Mouse (Mus musculus) kidney, embryonic 16.5 days (tissue): ENCODE measurements at regions not wholly inside any gene's neighbourhood (a gene's known extent, or its start where the extent isn't known, plus 50 kb on each side); places are given as distances from the start of the nearest gene placed in this dataset.

Experiments used
- ATAC-seq: fragments of 200-750 bp; cut with Nextera tagmentation; 2 replicates; pipeline ENCODE4 v1.8.0; 2017; ENCODE audit warnings: moderate TSS enrichment; ENCODE audit not compliant: low FRiP score, low TSS enrichment
- H3K27ac ChIP-seq: fragments of 300-500 bp; sonication (generic); 2 replicates; pipeline ENCODE4 v1.5.1; 2014; ENCODE audit warnings: low read length
- H3K27me3 ChIP-seq: fragments of 300-500 bp; sonication (generic); 2 replicates; pipeline ENCODE4 v1.6.1; 2014; ENCODE audit warnings: low read length, control low read depth, mixed read lengths; ENCODE audit not compliant: insufficient read depth
- H3K36me3 ChIP-seq: fragments of 300-500 bp; sonication (generic); 2 replicates; pipeline ENCODE4 v1.6.1; 2014; ENCODE audit warnings: low read length, control low read depth, mixed read lengths; ENCODE audit not compliant: insufficient read depth
- H3K4me1 ChIP-seq: fragments of 300-500 bp; sonication (generic); 2 replicates; pipeline ENCODE4 v1.6.1; 2014; ENCODE audit warnings: low read length, control low read depth, mixed read lengths; ENCODE audit not compliant: insufficient read depth
- H3K4me2 ChIP-seq: fragments of 300-500 bp; sonication (generic); replicated peaks from 2 replicates; pipeline ENCODE4 v1.6.1; 2014; ENCODE audit warnings: low read depth, low read length
- H3K4me3 ChIP-seq: fragments of 300-500 bp; sonication (generic); 2 replicates; pipeline ENCODE4 v1.5.1; 2014; ENCODE audit warnings: mild to moderate bottlenecking, low read length
- H3K9ac ChIP-seq: fragments of 300-500 bp; sonication (generic); replicated peaks from 2 replicates; pipeline ENCODE4 v1.6.1; 2014; ENCODE audit warnings: low read length
- H3K9me3 ChIP-seq: fragments of 300-500 bp; sonication (generic); 2 replicates; pipeline ENCODE4 v1.6.1; 2016; ENCODE audit warnings: low read length, control low read depth
- WGBS: fragments of 180-500 bp; shearing (Covaris S2); extraction: QIAGEN DNeasy Blood & Tissue Kit; methylation state at CpG from one replicate; pipeline ENCODE4 v1.1.7; 2014; 5-methylcytosine and 5-hydroxymethylcytosine counted together

- H3K9ac ChIP-seq = no peak overlapping the region
- no peak overlapping the region for H3K4me3 ChIP-seq
- H3K27me3 ChIP-seq = no peaks in the 10 kb centered on the region
- no peak for ATAC-seq
- no peak overlapping the region for H3K4me2 ChIP-seq
- WGBS = 81% methylated on average over 4 of the region's 4 CpGs
- H3K36me3 ChIP-seq = no peaks in the 10 kb centered on the region
- no peaks in the 10 kb centered on the region for H3K9me3 ChIP-seq
- no peaks in the 10 kb centered on the region for H3K4me1 ChIP-seq
- H3K27ac ChIP-seq = no peak overlapping the region
Measured at GRCm38 (mm10) chr9:85592639-85593038, 156.5 kb downstream of the Ibtk start.

DNA sequence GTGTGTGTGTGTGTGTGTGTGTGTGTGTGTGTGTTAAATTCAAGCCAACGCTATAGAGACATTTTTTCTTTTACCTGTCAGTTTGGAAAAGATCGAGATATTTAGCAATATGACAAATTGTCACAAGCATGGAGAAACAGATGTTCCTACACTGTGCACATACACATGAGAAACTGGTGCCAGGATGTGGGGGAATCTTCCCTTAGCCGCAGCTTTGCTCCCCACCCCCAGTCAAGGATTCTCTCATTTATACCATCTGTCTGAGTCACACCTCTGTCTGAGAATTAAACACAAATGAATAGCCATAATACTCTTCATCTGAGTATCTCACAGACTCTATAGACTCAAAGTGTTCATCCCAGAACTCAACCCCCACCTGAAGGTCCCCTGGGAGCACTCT lies 159.9 kb downstream of the Ibtk start:
- Histone ChIP-seq H3K36me3 (no peaks in the 10 kb centered on the region), H3K4me1 (no peaks in the 10 kb centered on the region), H3K9me3 (no peaks in the 10 kb centered on the region), H3K9ac (no peak overlapping the region), H3K27ac (no peak overlapping the region), H3K4me3 (no peak overlapping the region), H3K27me3 (no peaks in the 10 kb centered on the region), H3K4me2 (no peak overlapping the region)
- WGBS = 86% methylated on average over 3 of the region's 3 CpGs
- ATAC-seq = no peak

GRCm38 (mm10) chr9:85588077-85588476 lies 161.1 kb downstream of the Ibtk start:
- H3K9ac ChIP-seq = no peak overlapping the region
- peak; percentile 49 for ATAC-seq

GRCm38 (mm10) chr9:85581028-85581595 lies 168.0 kb downstream of the Ibtk start:
- no peaks in the 10 kb centered on the region for H3K27me3 ChIP-seq
- H3K9me3 ChIP-seq = 0 out of 2 replicates have a peak, but pooled peaks cover 4% of the 10 kb centered on the region
- no peak overlapping the region for H3K27ac ChIP-seq
- no peaks in the 10 kb centered on the region for H3K4me1 ChIP-seq
- H3K9ac ChIP-seq = no peak overlapping the region
- no peak for ATAC-seq
- H3K4me3 ChIP-seq = no peak overlapping the region
- no peaks in the 10 kb centered on the region for H3K36me3 ChIP-seq
- H3K4me2 ChIP-seq = no peak overlapping the region
- 69% methylated on average over 1 of the region's 1 CpGs for WGBS

More at GRCm38 (mm10) chr9:85588077-85588476, 161.1 kb downstream of the Ibtk start:
- no peaks in the 10 kb centered on the region for H3K4me1 ChIP-seq
- 27% methylated on average over 2 of the region's 2 CpGs for WGBS
- H3K4me3 ChIP-seq = no peak overlapping the region
- no peak overlapping the region for H3K27ac ChIP-seq
- no peaks in the 10 kb centered on the region for H3K36me3 ChIP-seq
- H3K27me3 ChIP-seq = no peaks in the 10 kb centered on the region
- H3K4me2 ChIP-seq = no peak overlapping the region
- H3K9me3 ChIP-seq = 0 out of 2 replicates have a peak, but pooled peaks cover 4% of the 10 kb centered on the region

DNA sequence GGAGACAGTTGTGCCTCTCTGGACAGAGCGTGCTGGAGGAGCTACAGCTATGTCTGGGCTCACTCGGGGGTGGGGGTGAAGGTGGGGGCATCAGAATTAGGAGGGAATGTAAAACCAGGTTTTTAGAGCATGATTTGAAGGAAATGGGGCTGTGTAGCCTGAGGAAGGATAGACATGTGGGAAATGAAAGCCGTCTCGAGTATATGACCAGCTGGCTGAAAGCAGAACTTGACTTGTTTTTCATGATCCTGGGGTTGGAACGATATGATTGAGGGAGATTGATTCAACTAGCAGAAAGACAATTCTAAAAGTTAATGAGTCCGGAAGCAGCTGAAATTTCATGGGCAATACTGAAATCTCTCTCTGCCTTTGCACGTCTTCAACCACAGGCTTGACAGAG lies 171.3 kb downstream of the Ibtk start:
- 82% methylated on average over 7 of the region's 7 CpGs for WGBS
- Histone ChIP-seq H3K9me3 (no peaks in the 10 kb centered on the region), H3K9ac (no peak overlapping the region), H3K27ac (no peak overlapping the region), H3K4me3 (no peak overlapping the region), H3K4me1 (no peaks in the 10 kb centered on the region), H3K36me3 (no peaks in the 10 kb centered on the region), H3K27me3 (no peaks in the 10 kb centered on the region), H3K4me2 (no peak overlapping the region)
- no peak for ATAC-seq

GRCm38 (mm10) chr9:85577338-85577737 lies 171.8 kb downstream of the Ibtk start:
- Histone ChIP-seq H3K27me3 (no peaks in the 10 kb centered on the region), H3K9ac (no peak overlapping the region), H3K9me3 (no peaks in the 10 kb centered on the region), H3K4me2 (no peak overlapping the region), H3K36me3 (no peaks in the 10 kb centered on the region), H3K27ac (no peak overlapping the region), H3K4me3 (no peak overlapping the region), H3K4me1 (no peaks in the 10 kb centered on the region)
- 94% methylated on average over 1 of the region's 1 CpGs for WGBS
- ATAC-seq = no peak

DNA sequence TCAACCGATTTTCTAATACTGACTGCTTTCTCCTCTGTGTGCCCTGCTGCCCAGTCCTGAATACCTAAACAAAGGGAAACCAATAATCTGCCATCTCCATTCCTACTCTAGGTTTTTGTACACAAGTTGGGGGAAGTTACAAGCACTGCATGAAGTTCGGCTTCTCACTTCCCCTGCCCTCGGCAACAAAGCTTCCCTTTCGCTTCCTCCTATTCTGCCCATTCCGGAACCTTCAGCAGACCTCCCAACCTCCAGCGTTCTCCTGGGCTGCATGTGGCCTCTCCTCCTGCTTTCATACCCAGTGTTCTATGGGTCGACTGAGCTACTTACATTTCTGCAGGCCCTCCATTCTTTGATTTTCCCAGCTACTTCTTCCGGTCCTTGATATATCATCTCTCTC lies 180.3 kb downstream of the Ibtk start:
- 82% methylated on average over 8 of the region's 8 CpGs for WGBS
- no peak overlapping the region for H3K4me3 ChIP-seq
- ATAC-seq = no peak
- H3K4me2 ChIP-seq = no peak overlapping the region
- H3K36me3 ChIP-seq = no peaks in the 10 kb centered on the region
- H3K9ac ChIP-seq = no peak overlapping the region
- no peaks in the 10 kb centered on the region for H3K27me3 ChIP-seq
- no peaks in the 10 kb centered on the region for H3K4me1 ChIP-seq
- H3K9me3 ChIP-seq = no peaks in the 10 kb centered on the region
- H3K27ac ChIP-seq = no peak overlapping the region

DNA sequence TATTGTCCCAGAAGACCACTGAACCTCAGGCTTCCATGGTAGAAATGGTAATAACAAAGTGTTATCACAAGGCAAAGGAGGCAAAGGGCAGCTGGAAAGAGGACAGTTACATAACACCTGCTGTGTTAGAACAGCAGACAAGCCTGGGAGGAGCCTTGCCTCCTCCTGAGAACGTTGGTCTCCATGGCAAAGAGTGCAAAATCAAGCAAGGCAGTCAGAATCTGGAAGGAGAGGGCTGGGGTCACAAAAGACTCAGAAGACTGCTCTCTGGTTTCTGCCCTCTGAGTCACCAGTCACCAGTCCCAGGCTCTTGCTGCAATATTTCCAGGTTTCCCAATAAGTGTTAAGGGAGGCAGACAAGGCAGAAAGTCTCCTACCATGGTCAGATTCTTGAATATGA lies 197.3 kb downstream of the Ibtk start:
- ATAC-seq = no peak
- no peaks in the 10 kb centered on the region for H3K9me3 ChIP-seq
- H3K27ac ChIP-seq = no peak overlapping the region
- H3K27me3 ChIP-seq = no peaks in the 10 kb centered on the region
- WGBS = 21% methylated on average over 1 of the region's 1 CpGs
- H3K9ac ChIP-seq = no peak overlapping the region
- no peaks in the 10 kb centered on the region for H3K4me1 ChIP-seq
- no peak overlapping the region for H3K4me2 ChIP-seq
- no peak overlapping the region for H3K4me3 ChIP-seq
- no peaks in the 10 kb centered on the region for H3K36me3 ChIP-seq

DNA sequence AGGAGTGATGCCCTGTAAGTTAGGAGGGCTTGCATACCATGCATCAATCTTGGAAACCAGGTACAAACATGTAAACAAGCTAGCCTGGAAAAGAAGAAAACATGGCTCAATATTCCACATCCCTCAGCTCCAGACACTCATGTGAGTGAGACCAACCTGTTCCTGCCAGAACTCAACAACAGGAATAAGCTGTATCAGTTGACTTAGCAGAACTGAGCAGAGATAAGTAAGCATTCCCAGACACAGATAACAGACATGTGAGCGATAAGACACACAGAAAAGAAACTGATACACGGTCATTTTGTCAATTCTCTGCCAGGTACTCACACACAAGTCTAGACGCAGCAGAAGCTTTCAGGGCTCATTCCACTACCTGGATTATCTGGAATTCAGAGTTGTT lies 198.7 kb downstream of the Ibtk start:
- H3K9ac ChIP-seq = no peak overlapping the region
- no peaks in the 10 kb centered on the region for H3K27me3 ChIP-seq
- H3K4me1 ChIP-seq = no peaks in the 10 kb centered on the region
- H3K4me2 ChIP-seq = no peak overlapping the region
- WGBS = 92% methylated on average over 3 of the region's 3 CpGs
- ATAC-seq = no peak
- no peaks in the 10 kb centered on the region for H3K9me3 ChIP-seq
- no peaks in the 10 kb centered on the region for H3K36me3 ChIP-seq
- H3K4me3 ChIP-seq = no peak overlapping the region
- H3K27ac ChIP-seq = no peak overlapping the region

GRCm38 (mm10) chr9:85546226-85546625 lies 202.9 kb downstream of the Ibtk start:
- no peak overlapping the region for H3K27ac ChIP-seq
- H3K36me3 ChIP-seq = no peaks in the 10 kb centered on the region
- no peak overlapping the region for H3K9ac ChIP-seq
- H3K4me2 ChIP-seq = no peak overlapping the region
- 76% methylated on average over 2 of the region's 2 CpGs for WGBS
- H3K4me1 ChIP-seq = no peaks in the 10 kb centered on the region
- no peaks in the 10 kb centered on the region for H3K27me3 ChIP-seq
- H3K4me3 ChIP-seq = no peak overlapping the region
- H3K9me3 ChIP-seq = no peaks in the 10 kb centered on the region
- no peak for ATAC-seq
